Mouse (Mus musculus): ENCODE measurements around the gene Ulk2.

DNA sequence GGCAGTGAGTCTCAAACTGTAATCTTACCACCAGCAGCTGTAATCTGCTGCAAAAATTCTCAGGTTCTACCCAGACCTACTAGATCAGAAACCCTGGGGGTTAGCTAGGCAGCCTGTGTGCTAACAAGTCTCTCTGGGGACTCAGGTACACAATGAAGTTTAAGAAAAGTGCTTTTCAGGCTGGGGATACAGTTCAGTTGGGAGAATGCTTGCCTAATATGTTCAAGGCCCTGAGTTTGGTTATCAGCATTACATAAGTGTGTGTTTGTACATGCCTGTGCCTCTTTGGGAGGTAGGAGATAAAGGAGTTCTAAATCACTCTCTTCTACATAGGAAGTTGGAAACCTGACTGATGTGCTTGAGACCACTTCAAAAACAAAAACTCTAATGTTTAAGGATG is 12.0 kb upstream of the Ulk2 start:
- TF ChIP-seq CTCF (IDR thresholded peaks at IDR 0.05; ENCODE audit: control insufficient read depth, insufficient read depth, low read length) (no peak), POLR2A (IDR thresholded peaks at IDR 0.05; ENCODE audit: borderline replicate concordance, control insufficient read depth, low read depth, low read length) (no peak)

All from bone marrow, adult 2 months (tissue).